Mouse (Mus musculus) intestine, postnatal 0 days (tissue): ENCODE data around the gene Hmgxb4. TPM values are rescaled to one million over a fixed set of nuclear protein-coding genes. Genes with fewer than 3 reads are reported as not detected.
A peak's percentile ranks its signal among the peaks of the same experiment; 100 is the strongest.

Experiments used
- ATAC-seq: fragments of 200-750 bp; cut with Nextera tagmentation; 2 replicates; pipeline ENCODE4 v1.8.0; 2017; ENCODE audit warnings: mild to moderate bottlenecking, moderate TSS enrichment, moderate library complexity
- H3K27ac ChIP-seq: fragments of 300-500 bp; sonication (generic); 2 replicates; pipeline ENCODE4 v1.5.1; 2014; ENCODE audit warnings: mild to moderate bottlenecking, low read depth, low read length, moderate library complexity
- H3K27me3 ChIP-seq: fragments of 300-500 bp; sonication (generic); replicated peaks from 2 replicates; pipeline ENCODE4 v1.6.1; 2014; ENCODE audit warnings: low read length, mixed read lengths; ENCODE audit not compliant: control insufficient read depth, insufficient read depth
- H3K36me3 ChIP-seq: fragments of 300-500 bp; sonication (generic); 2 replicates; pipeline ENCODE4 v1.6.1; 2014; ENCODE audit warnings: mild to moderate bottlenecking, moderate library complexity; ENCODE audit not compliant: control insufficient read depth, insufficient read depth
- H3K4me1 ChIP-seq: fragments of 300-500 bp; sonication (generic); replicated peaks from 2 replicates; pipeline ENCODE4 v1.6.1; 2014; ENCODE audit warnings: antibody characterized with exemption, low read length, mixed read lengths; ENCODE audit not compliant: control insufficient read depth, insufficient read depth
- H3K4me2 ChIP-seq: fragments of 300-500 bp; sonication (generic); replicated peaks from 2 replicates; pipeline ENCODE4 v1.6.1; 2014; ENCODE audit warnings: low read depth, mild to moderate bottlenecking, moderate library complexity
- H3K4me3 ChIP-seq: fragments of 300-500 bp; sonication (generic); 2 replicates; pipeline ENCODE4 v1.5.1; 2014; ENCODE audit warnings: low read depth, low read length
- H3K9ac ChIP-seq: fragments of 300-500 bp; sonication (generic); 2 replicates; pipeline ENCODE4 v1.6.1; 2014; ENCODE audit warnings: mild to moderate bottlenecking, low read depth, low read length
- H3K9me3 ChIP-seq: fragments of 300-500 bp; sonication (generic); 2 replicates; pipeline ENCODE4 v1.6.1; 2016; ENCODE audit warnings: mixed run types; ENCODE audit not compliant: control insufficient read depth
- CTCF ChIP-seq: sonication (generic); IDR thresholded peaks from 2 replicates; pipeline ENCODE4 v1.5.1; 2016; ENCODE audit warnings: low read depth, mild to moderate bottlenecking, control low read depth, antibody characterized with exemption, moderate library complexity
- WGBS: fragments of 180-500 bp; shearing (Covaris S2); extraction: QIAGEN DNeasy Blood & Tissue Kit; methylation state at CpG from one replicate; pipeline ENCODE4 v1.1.7; 2014; 5-methylcytosine and 5-hydroxymethylcytosine counted together
- polyA plus RNA-seq: library from polyadenylated mRNA; unstranded; fragments of >200 nt; fragmentation: Nextera tagmentation; extraction: Ambion mirVana; gene quantifications from 2 replicates; pipeline ENCODE4 v1.2.1, GENCODE M21; 2015

Hmgxb4 gene
- polyA plus RNA-seq, 1 experiment from 2014 or later: 10.7 TPM

DNA sequence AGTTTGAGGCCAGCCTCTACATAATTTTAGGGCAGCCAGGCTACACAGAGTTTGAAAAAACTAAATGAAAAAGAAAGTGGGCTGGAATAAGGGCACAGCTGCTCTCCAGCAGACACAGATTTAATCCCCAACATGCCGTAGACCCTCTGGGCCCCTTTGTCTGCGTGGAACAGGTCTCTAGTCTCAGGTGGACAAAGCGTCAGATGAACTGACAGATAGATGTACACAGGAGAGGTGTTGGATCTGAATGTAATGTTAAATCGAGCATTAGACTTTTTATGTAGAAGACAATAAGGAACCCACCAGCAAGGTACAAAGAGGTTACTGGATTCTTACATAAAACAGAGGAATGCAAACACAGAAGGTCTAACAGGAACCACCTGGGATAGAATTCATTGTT, 32.7 kb downstream of the Hmgxb4 start:
- H3K9ac ChIP-seq: no peak overlapping the region
- no peak overlapping the region for H3K4me2 ChIP-seq
- H3K36me3 ChIP-seq: peaks cover 55% of the 10 kb centered on the region
- no peaks in the 10 kb centered on the region for H3K27me3 ChIP-seq
- H3K9me3 ChIP-seq: no peaks in the 10 kb centered on the region
- no peak for ATAC-seq
- no peaks in the 10 kb centered on the region for H3K4me1 ChIP-seq
- H3K27ac ChIP-seq: no peak overlapping the region
- WGBS: 95% methylated on average over 4 of the region's 4 CpGs
- H3K4me3 ChIP-seq: no peak overlapping the region
- TF ChIP-seq CTCF: no peak

DNA sequence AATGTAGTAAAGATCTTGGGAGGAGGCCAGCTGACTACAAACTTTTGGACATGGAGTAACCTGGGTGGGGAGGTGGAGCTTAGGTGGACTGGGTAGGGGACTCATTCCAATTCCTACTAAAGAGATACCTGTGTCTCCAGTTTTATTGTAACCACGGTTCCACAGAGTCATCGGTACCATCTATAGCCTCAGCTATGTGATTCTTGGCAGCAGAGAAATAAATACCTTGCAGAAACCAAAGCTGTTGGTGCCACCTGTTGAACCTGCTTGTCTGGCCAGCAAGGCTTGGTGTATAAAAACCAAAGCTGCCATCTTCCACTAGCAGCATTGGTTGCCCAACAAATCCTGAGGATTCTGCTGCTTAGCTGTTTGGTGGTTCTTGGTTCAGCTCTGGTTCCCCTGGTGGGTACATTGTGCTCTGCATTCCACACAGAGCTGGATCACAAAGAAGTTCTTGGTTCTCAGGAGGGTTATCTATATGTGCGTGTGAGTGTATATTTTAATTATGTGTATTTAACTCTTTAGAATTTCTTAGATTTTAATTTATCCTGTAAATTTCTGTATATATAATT, 37.4 kb downstream of the Hmgxb4 start:
- 90% methylated on average over 3 of the region's 3 CpGs for WGBS
- Histone ChIP-seq H3K36me3 (peaks cover 30% of the 10 kb centered on the region), H3K27me3 (no peaks in the 10 kb centered on the region), H3K4me2 (no peak overlapping the region), H3K9ac (no peak overlapping the region), H3K4me1 (peaks cover 5% of the 10 kb centered on the region; the same call in 1 of the 2 replicates), H3K9me3 (no peaks in the 10 kb centered on the region), H3K27ac (no peak overlapping the region), H3K4me3 (no peak overlapping the region)
- no peak for ATAC-seq
- peak; percentile 29; the same call in 1 of the 2 replicates for TF ChIP-seq CTCF

DNA sequence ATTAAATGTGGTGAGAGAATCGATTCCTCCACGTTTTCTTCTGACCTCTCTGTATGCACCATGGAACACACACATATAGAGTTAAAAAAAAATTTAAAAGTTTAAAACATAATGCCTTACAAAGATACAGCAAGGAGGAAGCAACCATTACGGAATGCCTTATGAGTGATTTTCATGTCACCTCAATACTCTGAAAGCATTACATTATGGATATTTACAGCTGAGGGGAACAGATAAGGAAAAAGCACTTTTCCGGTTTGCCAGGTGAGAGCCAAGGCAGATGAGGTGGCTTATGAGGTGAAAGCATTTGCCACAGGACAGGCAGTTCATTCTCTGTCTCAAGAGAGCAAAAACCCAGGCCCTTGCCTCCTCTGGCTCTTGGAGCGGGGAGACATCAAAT, 39.8 kb downstream of the Hmgxb4 start:
- Histone ChIP-seq H3K4me1 (peaks cover 5% of the 10 kb centered on the region; the same call in 1 of the 2 replicates), H3K9ac (0 out of 2 replicates have a peak overlapping the region, but pooled peaks have one; percentile 65), H3K4me2 (peak overlapping the region; percentile 95), H3K9me3 (no peaks in the 10 kb centered on the region), H3K27ac (0 out of 2 replicates have a peak overlapping the region, but pooled peaks have one; percentile 93), H3K4me3 (peak overlapping the region; percentile 85), H3K27me3 (no peaks in the 10 kb centered on the region), H3K36me3 (peaks cover 19% of the 10 kb centered on the region)
- WGBS: 58% methylated on average over 5 of the region's 5 CpGs
- no peak for TF ChIP-seq CTCF
- ATAC-seq: no peak

DNA sequence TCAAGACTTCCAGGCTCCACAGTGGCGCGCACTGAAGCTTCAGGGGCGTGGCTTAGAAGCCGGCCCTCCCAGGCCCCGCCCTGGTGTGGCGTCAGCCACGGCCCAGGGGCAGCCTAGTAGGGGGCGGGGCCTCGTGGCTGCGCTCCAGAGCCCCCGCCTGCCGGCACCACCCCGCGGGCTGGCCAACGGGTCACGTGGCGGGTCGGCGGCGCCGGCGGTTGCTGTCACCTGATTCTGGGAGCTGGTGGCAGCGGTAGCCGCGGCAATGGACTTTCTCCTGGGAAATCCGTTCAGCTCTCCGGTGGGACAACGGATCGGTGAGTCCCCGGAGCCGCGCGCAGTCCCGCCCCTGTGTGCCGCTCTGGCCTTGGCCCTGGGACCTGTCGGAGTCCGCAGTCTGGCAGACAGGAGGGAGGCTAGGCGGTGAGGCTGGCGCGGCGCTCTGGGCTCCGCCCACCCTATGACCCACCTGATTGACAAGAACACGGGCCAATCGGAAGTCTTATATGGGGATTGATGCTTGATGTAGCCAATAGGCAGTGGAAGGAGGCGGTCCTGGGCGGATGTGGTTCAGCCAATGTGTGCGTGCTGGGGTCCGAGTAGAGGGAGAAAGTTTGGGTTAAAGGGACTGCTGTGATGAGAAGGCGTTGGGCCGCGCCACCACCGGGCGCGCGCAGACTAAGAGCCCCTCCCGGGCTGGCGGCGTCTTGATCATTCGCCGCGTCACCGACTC, 40.5 kb downstream of the Hmgxb4 start, which contains the start of gene Tom1:
Tom1 (plus strand) TSS at position 195 of the 733 bp plus-strand sequence.
- Histone ChIP-seq H3K9ac (peak within 1 kb of the TSS; percentile 65), H3K9me3 (no peaks in the 10 kb centered on the region), H3K4me1 (peaks cover 5% of the 10 kb centered on the region; the same call in 1 of the 2 replicates), H3K27ac (peak within 1 kb of the TSS; percentile 93), H3K36me3 (peaks cover 19% of the 10 kb centered on the region), H3K27me3 (no peaks in the 10 kb centered on the region), H3K4me3 (peak within 1 kb of the TSS; percentile 85), H3K4me2 (peak within 1 kb of the TSS; percentile 95)
- no peak for TF ChIP-seq CTCF
- peak; percentile 99 for ATAC-seq
- WGBS: under 1% methylated on average over 62 of the region's 62 CpGs

DNA sequence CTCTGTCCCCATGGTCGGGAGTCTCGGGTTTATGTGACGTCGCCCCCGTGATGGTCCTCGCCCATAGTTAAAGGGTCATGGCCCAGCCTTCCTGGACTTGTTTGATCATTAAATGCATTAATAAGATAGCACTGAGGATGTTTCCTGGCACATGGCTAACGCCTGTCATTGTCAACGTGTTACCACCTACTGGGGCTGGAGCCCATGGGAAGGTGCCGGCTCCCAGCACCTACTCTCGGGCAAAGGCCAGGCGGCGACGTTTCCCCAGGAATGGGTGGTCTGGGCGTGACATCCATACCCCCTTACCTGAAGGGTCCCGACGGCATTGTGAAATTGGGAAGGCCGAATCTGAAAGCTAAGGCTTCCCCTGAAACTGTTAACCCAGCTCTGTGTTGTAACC, 41.1 kb downstream of the Hmgxb4 start:
- Histone ChIP-seq H3K4me2 (peak overlapping the region; percentile 95), H3K9ac (peak overlapping the region; percentile 65), H3K27ac (peak overlapping the region; percentile 93), H3K27me3 (no peaks in the 10 kb centered on the region), H3K9me3 (no peaks in the 10 kb centered on the region), H3K36me3 (peaks cover 13% of the 10 kb centered on the region), H3K4me3 (peak overlapping the region; percentile 85), H3K4me1 (peaks cover 5% of the 10 kb centered on the region; the same call in 1 of the 2 replicates)
- 2% methylated on average over 17 of the region's 17 CpGs for WGBS
- no peak; the same call in 1 of the 2 replicates for ATAC-seq
- no peak for TF ChIP-seq CTCF

DNA sequence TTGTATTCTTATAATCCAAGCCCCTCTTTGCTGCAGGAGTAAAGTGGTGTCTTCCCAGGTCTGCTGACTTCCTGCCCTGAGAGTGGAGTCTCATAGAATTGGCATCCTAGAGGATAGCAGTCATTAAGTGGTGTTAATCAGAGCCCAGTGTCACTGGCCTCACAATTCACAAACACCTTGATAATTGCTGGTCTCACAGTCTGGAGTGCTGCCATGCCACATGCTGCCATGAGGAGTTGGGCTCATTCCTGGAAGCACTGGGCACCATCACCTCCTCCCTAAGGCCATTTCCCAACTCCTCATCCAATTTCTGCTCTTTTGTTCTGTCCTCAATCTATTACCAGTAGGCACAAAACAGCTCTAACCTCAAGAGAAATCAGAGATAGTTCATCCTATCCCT, 42.5 kb downstream of the Hmgxb4 start:
- no peak overlapping the region for H3K4me2 ChIP-seq
- H3K9me3 ChIP-seq: no peaks in the 10 kb centered on the region
- no peak for ATAC-seq
- peaks cover 5% of the 10 kb centered on the region; the same call in 1 of the 2 replicates for H3K36me3 ChIP-seq
- H3K27me3 ChIP-seq: no peaks in the 10 kb centered on the region
- peaks cover 5% of the 10 kb centered on the region; the same call in 1 of the 2 replicates for H3K4me1 ChIP-seq
- no peak overlapping the region for H3K9ac ChIP-seq
- H3K27ac ChIP-seq: no peak overlapping the region
- TF ChIP-seq CTCF: no peak
- no peak overlapping the region for H3K4me3 ChIP-seq
